Mouse (Mus musculus) G1E-ER4 (cell line): ENCODE measurements around the gene Trim44. TPM values are rescaled to one million over a fixed set of nuclear protein-coding genes. Genes with fewer than 3 reads are reported as not detected.

Experiments used
- GATA1 ChIP-seq: IDR thresholded peaks from one replicate; pipeline ENCODE4 v1.8.0; 2012; ENCODE audit warnings: low read length, inconsistent platforms
- polyA plus RNA-seq: library from polyadenylated mRNA; stranded (reverse); fragments of >175 nt; gene quantifications from 2 replicates; pipeline ENCODE4 v1.2.3, GENCODE M21; 2012

Gene Trim44
- polyA plus RNA-seq, 1 experiment: 41.8 TPM

- TF ChIP-seq GATA1: no peak
These were observed 53.6 kb downstream of the Trim44 start for GRCm38 (mm10) chr2:102354076-102354475.

- no peak for TF ChIP-seq GATA1
These were observed 66.2 kb downstream of the Trim44 start for GRCm38 (mm10) chr2:102341429-102341828.

DNA sequence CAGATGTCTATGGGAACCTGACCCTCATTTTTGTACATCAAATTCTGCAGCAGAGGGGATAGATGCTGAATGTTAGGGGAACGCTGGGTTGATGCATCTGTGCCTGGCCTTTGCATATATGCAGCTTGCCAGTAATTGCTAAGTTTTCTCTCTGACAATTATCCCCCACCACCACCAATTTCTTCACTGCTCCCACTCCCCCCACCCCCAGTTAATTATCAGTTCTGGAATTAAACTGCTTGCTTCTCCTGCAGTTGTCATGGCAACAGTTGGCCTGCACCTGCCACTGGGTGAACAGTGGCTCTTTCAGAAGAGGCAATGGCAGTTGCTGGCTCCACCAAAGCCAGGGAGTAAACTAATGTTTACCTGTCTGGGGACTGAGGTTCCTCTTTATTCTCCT is 70.8 kb downstream of the Trim44 start:
- no peak for TF ChIP-seq GATA1

DNA sequence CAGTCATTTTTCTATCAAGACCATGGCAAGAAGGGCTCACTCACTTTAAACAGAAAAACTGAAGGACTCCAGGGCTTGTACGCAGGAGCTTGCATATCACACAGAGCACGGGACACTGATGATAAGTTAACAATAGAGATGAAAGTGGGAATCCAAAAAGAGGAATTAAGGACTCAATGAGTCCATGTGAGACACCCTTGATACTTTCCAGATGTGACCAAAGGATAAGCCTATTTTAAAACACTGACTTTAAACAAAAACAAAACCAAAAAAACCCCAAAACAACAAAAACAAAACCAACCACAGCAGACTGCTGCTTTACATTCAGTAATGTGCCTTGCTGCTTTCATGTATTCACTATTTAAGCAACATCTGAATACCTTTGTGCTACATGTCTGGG is 75.7 kb downstream of the Trim44 start:
- TF ChIP-seq GATA1: no peak

DNA sequence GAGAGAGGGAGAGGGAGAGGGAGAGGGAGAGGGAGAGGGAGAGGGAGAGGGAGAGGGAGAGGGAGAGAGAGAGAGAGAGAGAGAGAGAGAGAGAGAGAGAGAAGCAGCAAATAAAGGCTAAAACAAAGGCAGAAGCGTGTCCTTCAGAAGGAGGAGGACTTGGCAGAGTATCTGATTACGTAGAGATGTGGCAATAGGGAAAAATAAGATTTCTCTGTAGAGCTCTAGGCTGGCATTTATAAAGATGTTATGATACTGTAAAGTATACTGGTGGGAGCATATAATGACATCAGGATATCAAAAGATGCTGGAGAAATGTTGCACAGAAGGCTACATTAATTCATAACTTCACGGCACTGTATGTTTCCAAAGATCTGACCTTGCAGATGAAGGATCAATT is 76.5 kb downstream of the Trim44 start:
- TF ChIP-seq GATA1: no peak

- no peak for TF ChIP-seq GATA1
These were observed 81.7 kb downstream of the Trim44 start for GRCm38 (mm10) chr2:102325921-102326320.

DNA sequence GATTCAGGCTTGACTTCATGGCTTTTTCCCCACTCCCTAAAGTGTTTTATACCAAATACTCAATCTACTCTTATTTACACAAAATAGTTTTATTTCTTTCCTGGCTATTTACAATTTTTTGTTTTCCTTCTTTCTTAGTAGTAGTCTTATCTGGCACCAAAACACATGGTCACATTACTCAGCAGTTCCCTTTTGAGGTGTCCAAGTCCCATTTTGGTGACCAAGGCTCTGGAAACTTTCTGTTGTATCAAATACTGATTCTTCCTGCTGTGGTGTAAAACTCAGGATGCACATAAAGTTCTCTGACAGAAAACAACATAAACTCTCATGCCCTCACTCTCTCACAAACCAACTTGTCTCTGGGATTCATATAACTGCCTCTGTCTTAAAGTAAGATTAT is 83.3 kb downstream of the Trim44 start:
- no peak for TF ChIP-seq GATA1

DNA sequence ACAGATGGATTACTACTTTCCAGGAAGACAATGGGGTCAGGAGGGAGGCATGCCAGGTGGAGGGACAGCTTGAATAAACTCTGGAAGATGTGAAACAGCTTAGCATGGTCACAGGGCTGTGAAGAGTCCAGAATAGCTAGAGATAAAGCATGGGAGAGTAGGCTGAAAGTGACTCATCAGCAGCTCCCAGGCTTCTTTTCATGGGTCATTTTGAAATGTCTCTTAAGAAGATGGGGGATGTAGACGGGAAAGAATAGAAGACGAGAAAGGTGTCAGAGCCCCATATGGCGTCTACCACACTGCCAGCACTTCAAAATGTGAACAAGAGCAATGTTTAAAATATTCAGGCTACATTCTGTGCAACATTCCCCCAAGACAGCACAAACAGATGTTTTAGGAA is 91.1 kb downstream of the Trim44 start:
- no peak for TF ChIP-seq GATA1

GRCm38 (mm10) chr2:102315153-102315552 is 92.5 kb downstream of the Trim44 start:
- no peak for TF ChIP-seq GATA1

GRCm38 (mm10) chr2:102314610-102315009 is 93.0 kb downstream of the Trim44 start:
- no peak for TF ChIP-seq GATA1

DNA sequence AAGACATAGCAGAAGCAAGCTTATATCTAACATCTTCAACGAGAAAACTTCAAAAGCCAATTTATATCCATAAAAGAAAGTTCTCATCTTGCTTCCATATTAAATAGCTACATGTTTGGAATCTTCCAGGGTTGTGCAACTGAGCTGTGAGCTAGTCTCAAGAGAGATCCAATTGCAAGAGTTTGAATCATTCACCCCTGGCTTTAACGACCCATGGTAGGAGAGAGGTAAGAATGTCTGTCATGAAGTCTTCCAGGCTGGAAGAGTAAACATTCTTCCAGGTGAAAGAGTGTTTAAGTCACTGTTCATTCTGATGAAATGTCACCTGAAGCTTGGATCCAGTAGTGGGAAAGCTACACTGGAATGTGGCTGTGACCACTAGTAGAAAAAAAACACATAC is 93.6 kb downstream of the Trim44 start:
- no peak for TF ChIP-seq GATA1

- no peak for TF ChIP-seq GATA1
These were observed 94.7 kb downstream of the Trim44 start for GRCm38 (mm10) chr2:102312903-102313302.

- TF ChIP-seq GATA1: no peak
These were observed 104.4 kb downstream of the Trim44 start for GRCm38 (mm10) chr2:102303274-102303673.

DNA sequence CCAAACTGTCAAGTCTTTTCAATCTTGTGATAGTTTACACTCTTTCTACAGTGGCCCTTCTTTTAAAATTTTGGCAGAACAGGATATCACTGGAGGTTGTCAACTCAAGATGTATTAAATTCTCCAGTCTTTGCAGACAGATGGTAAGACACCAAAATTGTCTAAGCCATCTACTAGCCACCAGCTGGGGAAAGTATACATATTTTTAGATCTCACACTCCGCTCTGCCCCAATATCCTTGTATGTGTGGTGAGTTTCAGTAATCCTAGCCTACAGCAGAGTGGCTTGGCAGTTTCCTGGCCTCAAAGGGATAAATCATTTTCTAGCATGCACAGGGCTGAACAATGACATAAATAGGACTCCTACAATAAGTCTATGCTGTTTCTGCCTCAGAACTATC is 105.1 kb downstream of the Trim44 start:
- no peak for TF ChIP-seq GATA1

DNA sequence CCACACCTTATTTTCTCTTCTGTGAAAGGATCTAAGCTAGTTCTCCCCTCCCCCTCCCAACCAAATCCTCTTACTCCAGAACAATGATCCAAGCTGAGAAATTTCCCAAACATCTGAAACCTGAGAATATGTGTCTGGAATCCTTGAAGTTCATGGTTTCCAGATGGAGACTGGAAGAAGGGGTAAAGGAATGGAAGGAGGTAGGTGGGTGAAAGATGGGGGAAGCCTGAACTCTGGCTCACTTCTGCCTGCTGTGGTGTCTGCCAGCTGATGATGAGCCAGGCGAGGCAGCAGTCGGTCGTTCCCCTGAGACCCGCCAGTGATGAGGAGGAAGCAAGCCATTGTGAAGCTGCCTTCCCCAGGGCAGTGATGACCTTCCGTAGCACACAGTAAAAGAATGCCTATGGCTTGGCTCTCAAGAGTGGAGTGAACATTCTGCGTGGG is 112.8 kb downstream of the Trim44 start:
- TF ChIP-seq GATA1: no peak

DNA sequence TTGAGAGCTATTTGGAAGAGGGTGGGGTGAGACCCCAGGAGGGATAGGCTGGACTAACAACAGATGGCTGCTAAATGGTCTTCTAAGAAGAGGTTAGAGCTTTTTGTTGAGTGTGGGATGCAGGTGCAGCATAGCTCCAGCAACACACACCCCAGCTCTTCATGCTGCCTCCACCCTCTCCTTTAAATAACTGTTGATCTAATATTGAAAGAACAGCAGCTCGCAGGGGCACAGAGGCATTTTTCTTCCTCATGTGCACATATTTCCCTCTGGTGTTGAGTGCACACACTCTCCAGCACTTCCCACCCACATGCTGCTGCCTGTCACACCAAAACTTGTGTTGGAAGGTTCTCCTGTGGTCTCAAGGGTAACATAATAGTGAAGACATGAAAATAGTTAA is 114.4 kb downstream of the Trim44 start:
- no peak for TF ChIP-seq GATA1

GRCm38 (mm10) chr2:102292051-102292450 is 115.6 kb downstream of the Trim44 start:
- no peak for TF ChIP-seq GATA1

- TF ChIP-seq GATA1: no peak
These were observed 116.1 kb downstream of the Trim44 start for GRCm38 (mm10) chr2:102291533-102291932.
